Mouse (Mus musculus) lung, postnatal 0 days (tissue): ENCODE results near the gene Sox14. TPM values are rescaled to one million over a fixed set of nuclear protein-coding genes. Genes with fewer than 3 reads are reported as not detected.
A peak's percentile ranks its signal among the peaks of the same experiment; 100 is the strongest.

Experiments used
- ATAC-seq: fragments of 200-750 bp; cut with Nextera tagmentation; 2 replicates; pipeline ENCODE4 v1.8.0; 2017; ENCODE audit warnings: moderate library complexity
- DNase-seq: peaks from one replicate; pipeline ENCODE4 v3.0.0-alpha.2; 2016; ENCODE audit warnings: low spot score
- H3K27ac ChIP-seq: fragments of 300-500 bp; sonication (generic); 2 replicates; pipeline ENCODE4 v1.5.1; 2014; ENCODE audit warnings: antibody characterized with exemption, mild to moderate bottlenecking, low read length, mixed read lengths
- H3K27me3 ChIP-seq: fragments of 300-500 bp; sonication (generic); replicated peaks from 2 replicates; pipeline ENCODE4 v1.6.1; 2014; ENCODE audit warnings: low read length, mixed read lengths; ENCODE audit not compliant: insufficient read depth
- H3K36me3 ChIP-seq: fragments of 300-500 bp; sonication (generic); 2 replicates; pipeline ENCODE4 v1.6.1; 2014; ENCODE audit warnings: low read length, mixed read lengths; ENCODE audit not compliant: insufficient read depth
- H3K4me1 ChIP-seq: fragments of 300-500 bp; sonication (generic); 2 replicates; pipeline ENCODE4 v1.6.1; 2014; ENCODE audit warnings: antibody characterized with exemption, low read depth, low read length, mixed read lengths; ENCODE audit not compliant: insufficient read depth
- H3K4me2 ChIP-seq: fragments of 300-500 bp; sonication (generic); replicated peaks from 2 replicates; pipeline ENCODE4 v1.6.1; 2014; ENCODE audit warnings: low read depth, mild to moderate bottlenecking, low read length, moderate library complexity, mixed read lengths
- H3K4me3 ChIP-seq: fragments of 300-500 bp; sonication (generic); 2 replicates; pipeline ENCODE4 v1.5.1; 2014; ENCODE audit warnings: low read depth, low read length
- H3K9ac ChIP-seq: fragments of 300-500 bp; sonication (generic); replicated peaks from 2 replicates; pipeline ENCODE4 v1.6.1; 2014; ENCODE audit warnings: low read depth, mild to moderate bottlenecking
- H3K9me3 ChIP-seq: fragments of 300-500 bp; sonication (generic); 2 replicates; pipeline ENCODE4 v1.6.1; 2016; ENCODE audit warnings: low read length, mixed read lengths
- CTCF ChIP-seq: IDR thresholded peaks from 2 replicates; pipeline ENCODE4 v1.5.1; 2016; ENCODE audit warnings: antibody characterized with exemption, mild to moderate bottlenecking
- EP300 ChIP-seq: IDR thresholded peaks from 2 replicates; pipeline ENCODE4 v1.6.1; 2016; ENCODE audit warnings: antibody characterized with exemption, mild to moderate bottlenecking, control low read depth
- WGBS: fragments of 180-500 bp; shearing (Covaris S2); extraction: QIAGEN DNeasy Blood & Tissue Kit; methylation state at CpG from one replicate; pipeline ENCODE4 v1.1.7; 2014; 5-methylcytosine and 5-hydroxymethylcytosine counted together
- polyA plus RNA-seq: library from polyadenylated mRNA; unstranded; fragments of >200 nt; fragmentation: Nextera tagmentation; extraction: Ambion mirVana; gene quantifications from 2 replicates; pipeline ENCODE4 v1.2.1, GENCODE M21; 2015

Sox14 gene
- polyA plus RNA-seq, result not detected in 2 replicates

GRCm38 (mm10) chr9:99875618-99876372, at the start of gene Sox14:
Gene Sox14, minus strand, starts transcription at chr9:99876170.
- H3K27ac ChIP-seq, result no peak within 1 kb of the TSS
- peak within 1 kb of the TSS; percentile 23 for H3K4me3 ChIP-seq
- DNase-seq (no peak), ATAC-seq (peak; percentile 38)
- peaks cover 85% of the 10 kb centered on the region for H3K27me3 ChIP-seq
- WGBS, result 1% methylated on average over 42 of the region's 47 CpGs
- no peak for TF ChIP-seq CTCF
- no peak for TF ChIP-seq EP300
- H3K9me3 ChIP-seq, result no peaks in the 10 kb centered on the region
- H3K4me1 ChIP-seq, result no peaks in the 10 kb centered on the region
- H3K36me3 ChIP-seq, result no peaks in the 10 kb centered on the region
- H3K9ac ChIP-seq, result no peak within 1 kb of the TSS
- peak within 1 kb of the TSS; percentile 40 for H3K4me2 ChIP-seq

- no peak overlapping the region for H3K4me3 ChIP-seq
- WGBS, result 2% methylated on average over 14 of the region's 14 CpGs
- no peaks in the 10 kb centered on the region for H3K9me3 ChIP-seq
- no peak for ATAC-seq
- no peaks in the 10 kb centered on the region for H3K4me1 ChIP-seq
- H3K9ac ChIP-seq, result no peak overlapping the region
- TF ChIP-seq CTCF (no peak), EP300 (no peak)
- no peak overlapping the region for H3K27ac ChIP-seq
- DNase-seq, result no peak
- peaks cover 56% of the 10 kb centered on the region for H3K27me3 ChIP-seq
- H3K36me3 ChIP-seq, result no peaks in the 10 kb centered on the region
- no peak overlapping the region for H3K4me2 ChIP-seq
These were observed 3.3 kb upstream of the Sox14 start for GRCm38 (mm10) chr9:99879311-99879710.

- Histone ChIP-seq H3K4me3 (no peak overlapping the region), H3K36me3 (no peaks in the 10 kb centered on the region), H3K4me1 (no peaks in the 10 kb centered on the region), H3K9ac (no peak overlapping the region), H3K4me2 (no peak overlapping the region), H3K9me3 (no peaks in the 10 kb centered on the region), H3K27me3 (peaks cover 62% of the 10 kb centered on the region), H3K27ac (no peak overlapping the region)
- WGBS, result 3% methylated on average over 5 of the region's 5 CpGs
- TF ChIP-seq EP300 (no peak), CTCF (no peak)
- no peak for ATAC-seq
- no peak for DNase-seq
These were observed 2.6 kb upstream of the Sox14 start for GRCm38 (mm10) chr9:99878588-99878987.

- Histone ChIP-seq H3K4me2 (no peak overlapping the region), H3K9me3 (no peaks in the 10 kb centered on the region), H3K4me3 (no peak overlapping the region), H3K9ac (no peak overlapping the region), H3K27ac (no peak overlapping the region), H3K36me3 (no peaks in the 10 kb centered on the region), H3K4me1 (no peaks in the 10 kb centered on the region), H3K27me3 (peaks cover 76% of the 10 kb centered on the region)
- WGBS, result 4% methylated on average over 22 of the region's 22 CpGs
- ATAC-seq (no peak), DNase-seq (no peak)
- no peak for TF ChIP-seq EP300
- no peak for TF ChIP-seq CTCF
These were observed 1.1 kb upstream of the Sox14 start for GRCm38 (mm10) chr9:99877056-99877546.

- no peaks in the 10 kb centered on the region for H3K9me3 ChIP-seq
- no peak for ATAC-seq
- 2% methylated on average over 25 of the region's 25 CpGs for WGBS
- H3K36me3 ChIP-seq, result no peaks in the 10 kb centered on the region
- no peak overlapping the region for H3K27ac ChIP-seq
- DNase-seq, result no peak
- H3K4me2 ChIP-seq, result peak overlapping the region; percentile 40
- no peaks in the 10 kb centered on the region for H3K4me1 ChIP-seq
- TF ChIP-seq CTCF (no peak), EP300 (no peak)
- H3K4me3 ChIP-seq, result peak overlapping the region; percentile 23
- peaks cover 81% of the 10 kb centered on the region for H3K27me3 ChIP-seq
- H3K9ac ChIP-seq, result no peak overlapping the region
These were observed 544 bp upstream of the Sox14 start for GRCm38 (mm10) chr9:99876373-99877055.
